Mouse (Mus musculus) spleen, adult 2 months (tissue): ENCODE data around the gene Apba3.

Experiments
- CTCF ChIP-seq: fragments of 200-500 bp; IDR thresholded peaks from 2 replicates; pipeline ENCODE4 v1.5.1; 2011; ENCODE audit warnings: mild to moderate bottlenecking, inconsistent platforms; ENCODE audit not compliant: insufficient read depth, insufficient read length, insufficient replicate concordance; ENCODE audit errors: extremely low read depth
- POLR2A ChIP-seq: fragments of 200-500 bp; IDR thresholded peaks from 2 replicates; pipeline ENCODE4 v1.6.1; 2011; ENCODE audit warnings: low read depth, low read length, inconsistent platforms

- TF ChIP-seq CTCF (no peak), POLR2A (no peak)
Measured at GRCm38 (mm10) chr10:81303258-81303657, 36.5 kb downstream of the Apba3 start.
